Mouse (Mus musculus) lung, postnatal 0 days (tissue): ENCODE results near the gene Reps1. TPM values are rescaled to one million over a fixed set of nuclear protein-coding genes. Genes with fewer than 3 reads are reported as not detected.

Source experiments
- ATAC-seq: fragments of 200-750 bp; cut with Nextera tagmentation; 2 replicates; pipeline ENCODE4 v1.8.0; 2017; ENCODE audit warnings: moderate library complexity
- DNase-seq: peaks from one replicate; pipeline ENCODE4 v3.0.0-alpha.2; 2016; ENCODE audit warnings: low spot score
- H3K27ac ChIP-seq: fragments of 300-500 bp; sonication (generic); 2 replicates; pipeline ENCODE4 v1.5.1; 2014; ENCODE audit warnings: antibody characterized with exemption, mild to moderate bottlenecking, low read length, mixed read lengths
- H3K27me3 ChIP-seq: fragments of 300-500 bp; sonication (generic); replicated peaks from 2 replicates; pipeline ENCODE4 v1.6.1; 2014; ENCODE audit warnings: low read length, mixed read lengths; ENCODE audit not compliant: insufficient read depth
- H3K36me3 ChIP-seq: fragments of 300-500 bp; sonication (generic); 2 replicates; pipeline ENCODE4 v1.6.1; 2014; ENCODE audit warnings: low read length, mixed read lengths; ENCODE audit not compliant: insufficient read depth
- H3K4me1 ChIP-seq: fragments of 300-500 bp; sonication (generic); 2 replicates; pipeline ENCODE4 v1.6.1; 2014; ENCODE audit warnings: antibody characterized with exemption, low read depth, low read length, mixed read lengths; ENCODE audit not compliant: insufficient read depth
- H3K4me2 ChIP-seq: fragments of 300-500 bp; sonication (generic); replicated peaks from 2 replicates; pipeline ENCODE4 v1.6.1; 2014; ENCODE audit warnings: low read depth, mild to moderate bottlenecking, low read length, moderate library complexity, mixed read lengths
- H3K4me3 ChIP-seq: fragments of 300-500 bp; sonication (generic); 2 replicates; pipeline ENCODE4 v1.5.1; 2014; ENCODE audit warnings: low read depth, low read length
- H3K9ac ChIP-seq: fragments of 300-500 bp; sonication (generic); replicated peaks from 2 replicates; pipeline ENCODE4 v1.6.1; 2014; ENCODE audit warnings: low read depth, mild to moderate bottlenecking
- H3K9me3 ChIP-seq: fragments of 300-500 bp; sonication (generic); 2 replicates; pipeline ENCODE4 v1.6.1; 2016; ENCODE audit warnings: low read length, mixed read lengths
- CTCF ChIP-seq: IDR thresholded peaks from 2 replicates; pipeline ENCODE4 v1.5.1; 2016; ENCODE audit warnings: antibody characterized with exemption, mild to moderate bottlenecking
- EP300 ChIP-seq: IDR thresholded peaks from 2 replicates; pipeline ENCODE4 v1.6.1; 2016; ENCODE audit warnings: antibody characterized with exemption, mild to moderate bottlenecking, control low read depth
- WGBS: fragments of 180-500 bp; shearing (Covaris S2); extraction: QIAGEN DNeasy Blood & Tissue Kit; methylation state at CpG from one replicate; pipeline ENCODE4 v1.1.7; 2014; 5-methylcytosine and 5-hydroxymethylcytosine counted together
- polyA plus RNA-seq: library from polyadenylated mRNA; unstranded; fragments of >200 nt; fragmentation: Nextera tagmentation; extraction: Ambion mirVana; gene quantifications from 2 replicates; pipeline ENCODE4 v1.2.1, GENCODE M21; 2015

Gene Reps1
- polyA plus RNA-seq, 1 experiment from 2014 or later: 10.7 TPM

- no peak overlapping the region for H3K27ac ChIP-seq
- H3K4me1 ChIP-seq: peaks cover under 1% of the 10 kb centered on the region; the same call in 1 of the 2 replicates
- DNase-seq (no peak), ATAC-seq (no peak)
- H3K4me2 ChIP-seq: no peak overlapping the region
- no peaks in the 10 kb centered on the region for H3K36me3 ChIP-seq
- no peak overlapping the region for H3K9ac ChIP-seq
- WGBS: 72% methylated on average over 6 of the region's 6 CpGs
- H3K27me3 ChIP-seq: no peaks in the 10 kb centered on the region
- H3K4me3 ChIP-seq: no peak overlapping the region
- H3K9me3 ChIP-seq: no peaks in the 10 kb centered on the region
- TF ChIP-seq CTCF: no peak
- TF ChIP-seq EP300: no peak
Measured at GRCm38 (mm10) chr10:18075845-18076244, 20.2 kb downstream of the Reps1 start.

GRCm38 (mm10) chr10:18081536-18081935, 25.9 kb downstream of the Reps1 start:
- DNase-seq (no peak), ATAC-seq (no peak)
- H3K27ac ChIP-seq: no peak overlapping the region
- WGBS: 89% methylated on average over 1 of the region's 1 CpGs
- no peaks in the 10 kb centered on the region for H3K27me3 ChIP-seq
- H3K4me2 ChIP-seq: no peak overlapping the region
- H3K9ac ChIP-seq: no peak overlapping the region
- no peaks in the 10 kb centered on the region for H3K9me3 ChIP-seq
- TF ChIP-seq EP300: no peak
- no peak for TF ChIP-seq CTCF
- H3K36me3 ChIP-seq: no peaks in the 10 kb centered on the region
- no peaks in the 10 kb centered on the region for H3K4me1 ChIP-seq
- no peak overlapping the region for H3K4me3 ChIP-seq

GRCm38 (mm10) chr10:18082772-18083171, 27.1 kb downstream of the Reps1 start:
- no peak for ATAC-seq
- TF ChIP-seq EP300: no peak
- no peak for TF ChIP-seq CTCF
- Histone ChIP-seq H3K9me3 (no peaks in the 10 kb centered on the region), H3K27ac (no peak overlapping the region), H3K4me1 (no peaks in the 10 kb centered on the region), H3K27me3 (no peaks in the 10 kb centered on the region), H3K36me3 (no peaks in the 10 kb centered on the region), H3K4me3 (no peak overlapping the region), H3K9ac (no peak overlapping the region), H3K4me2 (no peak overlapping the region)
- peak; percentile 50 for DNase-seq
- WGBS: 77% methylated on average over 6 of the region's 6 CpGs

- no peak overlapping the region for H3K27ac ChIP-seq
- H3K4me1 ChIP-seq: no peaks in the 10 kb centered on the region
- DNase-seq (no peak), ATAC-seq (no peak)
- H3K36me3 ChIP-seq: peaks cover 4% of the 10 kb centered on the region; the same call in 1 of the 2 replicates
- no peaks in the 10 kb centered on the region for H3K9me3 ChIP-seq
- no peak for TF ChIP-seq EP300
- no peak for TF ChIP-seq CTCF
- H3K9ac ChIP-seq: no peak overlapping the region
- H3K27me3 ChIP-seq: no peaks in the 10 kb centered on the region
- no peak overlapping the region for H3K4me2 ChIP-seq
- H3K4me3 ChIP-seq: no peak overlapping the region
Measured at GRCm38 (mm10) chr10:18090691-18091090, 35.0 kb downstream of the Reps1 start.

- ATAC-seq: no peak
- WGBS: 66% methylated on average over 5 of the region's 5 CpGs
- Histone ChIP-seq H3K4me3 (no peak overlapping the region), H3K9me3 (no peaks in the 10 kb centered on the region), H3K27ac (no peak overlapping the region), H3K4me2 (no peak overlapping the region), H3K9ac (no peak overlapping the region), H3K36me3 (no peaks in the 10 kb centered on the region; the same call in 1 of the 2 replicates), H3K27me3 (no peaks in the 10 kb centered on the region), H3K4me1 (no peaks in the 10 kb centered on the region)
- TF ChIP-seq EP300 (no peak), CTCF (no peak)
- DNase-seq: no peak
Measured at GRCm38 (mm10) chr10:18102166-18102565, 46.5 kb downstream of the Reps1 start.

GRCm38 (mm10) chr10:18107471-18107870, 51.8 kb downstream of the Reps1 start:
- TF ChIP-seq EP300: no peak
- TF ChIP-seq CTCF: peak; percentile 65

GRCm38 (mm10) chr10:18110940-18111339, 55.3 kb downstream of the Reps1 start:
- H3K27me3 ChIP-seq: no peaks in the 10 kb centered on the region
- ATAC-seq (no peak), DNase-seq (no peak)
- no peak overlapping the region for H3K4me3 ChIP-seq
- no peak overlapping the region for H3K9ac ChIP-seq
- no peak overlapping the region for H3K27ac ChIP-seq
- no peaks in the 10 kb centered on the region for H3K9me3 ChIP-seq
- H3K4me2 ChIP-seq: no peak overlapping the region
- no peaks in the 10 kb centered on the region for H3K4me1 ChIP-seq
- peaks cover 9% of the 10 kb centered on the region; the same call in 1 of the 2 replicates for H3K36me3 ChIP-seq
- no peak for TF ChIP-seq CTCF
- no peak for TF ChIP-seq EP300

More at GRCm38 (mm10) chr10:18107471-18107870, 51.8 kb downstream of the Reps1 start:
- H3K4me1 ChIP-seq: no peaks in the 10 kb centered on the region
- H3K4me3 ChIP-seq: no peak overlapping the region
- no peak overlapping the region for H3K4me2 ChIP-seq
- H3K27ac ChIP-seq: no peak overlapping the region
- H3K27me3 ChIP-seq: no peaks in the 10 kb centered on the region
- H3K9ac ChIP-seq: no peak overlapping the region
- H3K9me3 ChIP-seq: no peaks in the 10 kb centered on the region
- no peaks in the 10 kb centered on the region; the same call in 1 of the 2 replicates for H3K36me3 ChIP-seq
- ATAC-seq (no peak), DNase-seq (peak; percentile 32)
- WGBS: 77% methylated on average over 5 of the region's 5 CpGs
